Comparison of ENCODE assay signal across 8 mouse cellular contexts in the genomic region with DNA sequence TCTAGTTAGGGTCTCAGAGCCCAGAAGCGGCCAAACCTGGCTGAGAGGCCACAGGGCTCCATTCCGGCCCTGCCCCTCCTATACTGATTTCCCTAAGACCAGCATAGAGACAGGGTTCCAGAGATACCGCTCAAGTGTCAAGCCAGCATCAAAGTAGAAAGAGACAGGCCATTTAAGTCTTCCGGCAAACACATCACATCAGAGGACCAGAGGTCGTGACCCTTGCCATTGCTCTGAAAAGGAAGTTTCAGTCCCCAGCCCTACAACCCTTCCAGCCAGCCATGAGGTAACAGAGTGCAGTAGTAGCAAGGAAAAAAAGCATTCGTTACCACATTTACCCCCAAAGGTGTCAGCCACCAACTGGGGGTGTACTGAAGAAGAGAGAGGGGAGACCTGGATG. TPM values are rescaled to one million over a fixed set of nuclear protein-coding genes. Genes with fewer than 3 reads are reported as not detected.
DNase-seq lines count a peak whose midpoint lies in the region; ATAC-seq and TF ChIP-seq lines count a peak whose summit lies in the region.

No protein-coding gene starts in this region.

- no peaks in the 10 kb centered on the region for H3K27me3 ChIP-seq in hindbrain, embryonic 10.5 days (ENCODE audit: insufficient read depth, poor library complexity, severe bottlenecking)
- no peaks in the 10 kb centered on the region for H3K27me3 ChIP-seq in hindbrain, postnatal 0 days (ENCODE audit: insufficient read depth, low read length)
- H3K27me3 ChIP-seq in E14TG2a.4 (ENCODE audit: insufficient read depth, low read length): peaks cover 7% of the 10 kb centered on the region
- peaks cover 14% of the 10 kb centered on the region; the same call in 1 of the 2 replicates for H3K27me3 ChIP-seq in embryonic facial prominence, embryonic 10.5 days (replicated peaks; ENCODE audit: low read depth, poor library complexity, severe bottlenecking)
- H3K27me3 ChIP-seq in limb, embryonic 12.5 days: no peaks in the 10 kb centered on the region

- no peak overlapping the region for H3K4me2 ChIP-seq in hindbrain, postnatal 0 days (ENCODE audit: low read depth, low read length)
- H3K4me2 ChIP-seq in limb, embryonic 12.5 days: peak overlapping the region; percentile 82

- no peak for TF ChIP-seq CTCF in hindbrain, postnatal 0 days (IDR thresholded peaks at IDR 0.05; ENCODE audit: low read depth)
- TF ChIP-seq CTCF in E14TG2a.4 (conservative IDR thresholded peaks at IDR 0.05; ENCODE audit: low read length): no peak

- H3K4me3 ChIP-seq in hindbrain, embryonic 10.5 days: peak overlapping the region; percentile 95
- no peak overlapping the region for H3K4me3 ChIP-seq in hindbrain, postnatal 0 days (ENCODE audit: low read length)
- peak overlapping the region; percentile 93 for H3K4me3 ChIP-seq in E14TG2a.4 (replicated peaks; ENCODE audit: low read length)
- H3K4me3 ChIP-seq in embryonic facial prominence, embryonic 10.5 days: peak overlapping the region; percentile 84
- no peak overlapping the region for H3K4me3 ChIP-seq in limb, embryonic 12.5 days (replicated peaks)

- peak overlapping the region; percentile 70 for H3K27ac ChIP-seq in hindbrain, embryonic 10.5 days
- H3K27ac ChIP-seq in hindbrain, postnatal 0 days: no peak overlapping the region
- 0 out of 2 replicates have a peak overlapping the region, but pooled peaks have one; percentile 35 for H3K27ac ChIP-seq in embryonic facial prominence, embryonic 10.5 days (replicated peaks)
- no peak overlapping the region for H3K27ac ChIP-seq in limb, embryonic 12.5 days

- ATAC-seq in hindbrain, postnatal 0 days: no peak
- no peak for ATAC-seq in limb, embryonic 12.5 days (ENCODE audit: insufficient number of reproducible peaks, insufficient read depth, low FRiP score, low TSS enrichment, low read depth)
- no peak for ATAC-seq in megakaryocyte, adult 5-6 weeks (ENCODE audit: poor library complexity, severe bottlenecking)

- WGBS in hindbrain, embryonic 10.5 days: 10% methylated on average over 6 of the region's 6 CpGs
- WGBS in hindbrain, postnatal 0 days: 39% methylated on average over 6 of the region's 6 CpGs
- WGBS in embryonic facial prominence, embryonic 10.5 days: 14% methylated on average over 6 of the region's 6 CpGs
- 38% methylated on average over 6 of the region's 6 CpGs for WGBS in limb, embryonic 12.5 days

- peaks cover 88% of the 10 kb centered on the region for H3K4me1 ChIP-seq in hindbrain, embryonic 10.5 days (replicated peaks)
- H3K4me1 ChIP-seq in hindbrain, postnatal 0 days (ENCODE audit: insufficient read depth, low read length): peaks cover 31% of the 10 kb centered on the region
- H3K4me1 ChIP-seq in E14TG2a.4 (replicated peaks; ENCODE audit: low read depth, low read length): peaks cover 83% of the 10 kb centered on the region
- H3K4me1 ChIP-seq in embryonic facial prominence, embryonic 10.5 days: peaks cover 83% of the 10 kb centered on the region
- peaks cover 63% of the 10 kb centered on the region for H3K4me1 ChIP-seq in limb, embryonic 12.5 days (replicated peaks)

- peaks cover 60% of the 10 kb centered on the region for H3K36me3 ChIP-seq in hindbrain, embryonic 10.5 days
- 0 out of 2 replicates have a peak, but pooled peaks cover 5% of the 10 kb centered on the region for H3K36me3 ChIP-seq in hindbrain, postnatal 0 days (ENCODE audit: insufficient read depth, low read length)
- peaks cover 61% of the 10 kb centered on the region for H3K36me3 ChIP-seq in E14TG2a.4 (ENCODE audit: insufficient read depth, low read length)
- H3K36me3 ChIP-seq in embryonic facial prominence, embryonic 10.5 days (replicated peaks): peaks cover 57% of the 10 kb centered on the region
- H3K36me3 ChIP-seq in limb, embryonic 12.5 days: peaks cover 58% of the 10 kb centered on the region

- H3K9me3 ChIP-seq in hindbrain, embryonic 10.5 days: no peaks in the 10 kb centered on the region
- no peaks in the 10 kb centered on the region for H3K9me3 ChIP-seq in hindbrain, postnatal 0 days (ENCODE audit: low read length)
- H3K9me3 ChIP-seq in E14TG2a.4 (ENCODE audit: low read length): no peaks in the 10 kb centered on the region
- no peaks in the 10 kb centered on the region for H3K9me3 ChIP-seq in embryonic facial prominence, embryonic 10.5 days
- H3K9me3 ChIP-seq in limb, embryonic 12.5 days: no peaks in the 10 kb centered on the region

- H3K9ac ChIP-seq in hindbrain, postnatal 0 days (replicated peaks; ENCODE audit: low read length): no peak overlapping the region
- H3K9ac ChIP-seq in limb, embryonic 12.5 days (replicated peaks): no peak overlapping the region

- no peak for DNase-seq in hindbrain, embryonic 10.5 days (ENCODE audit: low spot score)
- no peak for DNase-seq in hindbrain, postnatal 0 days (ENCODE audit: low spot score)
- DNase-seq in embryonic facial prominence, embryonic 10.5 days (ENCODE audit: low spot score): no peak
- DNase-seq in spleen, postnatal 36 days (ENCODE audit: low spot score in 2 of 2): no peak
- DNase-seq in retina, postnatal 1 day: no peak

RNA-seq across cellular contexts. Expression of gene Agrn, which starts 2.9 kb away (rescaled TPM):
- polyA plus RNA-seq in hindbrain, embryonic 10.5 days (2016; fragmentation: Nextera tagmentation; extraction: Ambion mirVana): 72.6 and 85.8 TPM in 2 replicates
- total RNA-seq in hindbrain, postnatal 0 days (2014; rRNA removed): 273 and 295 TPM in 2 replicates
- 58.6 and 63.0 TPM in 2 replicates for polyA plus RNA-seq in hindbrain, postnatal 0 days (2015; fragmentation: Nextera tagmentation; extraction: Ambion mirVana)
- polyA plus RNA-seq in embryonic facial prominence, embryonic 10.5 days (2016; fragmentation: Nextera tagmentation; extraction: Ambion mirVana): 59.0 and 61.7 TPM in 2 replicates
- 78.4 and 84.1 TPM in 2 replicates for polyA plus RNA-seq in limb, embryonic 12.5 days (2016; fragmentation: Nextera tagmentation; extraction: Ambion mirVana)
- 2.9 and 4.2 TPM in 2 replicates for total RNA-seq in megakaryocyte, adult 5-6 weeks (2015)
- total RNA-seq in megakaryocyte, adult 5-6 weeks (2017): 1.8 and 2.9 TPM in 2 replicates

RNA-seq across cellular contexts. Expression of gene Isg15, which starts 6.3 kb away (rescaled TPM):
- polyA plus RNA-seq in hindbrain, embryonic 10.5 days (2016; fragmentation: Nextera tagmentation; extraction: Ambion mirVana): 0.50 TPM in 1 of 2 replicates, not detected in the other
- 1.6 and 3.2 TPM in 2 replicates for total RNA-seq in hindbrain, postnatal 0 days (2014; rRNA removed)
- 4.5 and 5.2 TPM in 2 replicates for polyA plus RNA-seq in hindbrain, postnatal 0 days (2015; fragmentation: Nextera tagmentation; extraction: Ambion mirVana)
- polyA plus RNA-seq in embryonic facial prominence, embryonic 10.5 days (2016; fragmentation: Nextera tagmentation; extraction: Ambion mirVana): 0.34 and 0.47 TPM in 2 replicates
- 0.40 and 0.95 TPM in 2 replicates for polyA plus RNA-seq in limb, embryonic 12.5 days (2016; fragmentation: Nextera tagmentation; extraction: Ambion mirVana)
- 6.3 and 6.4 TPM in 2 replicates for total RNA-seq in megakaryocyte, adult 5-6 weeks (2015)
- 5.4 and 7.2 TPM in 2 replicates for total RNA-seq in megakaryocyte, adult 5-6 weeks (2017)

RNA-seq across cellular contexts. Expression of gene AW011738, which starts 8.8 kb away (rescaled TPM):
- 4.3 and 7.0 TPM in 2 replicates for polyA plus RNA-seq in hindbrain, embryonic 10.5 days (2016; fragmentation: Nextera tagmentation; extraction: Ambion mirVana)
- 4.6 and 5.0 TPM in 2 replicates for total RNA-seq in hindbrain, postnatal 0 days (2014; rRNA removed)
- polyA plus RNA-seq in hindbrain, postnatal 0 days (2015; fragmentation: Nextera tagmentation; extraction: Ambion mirVana): 3.7 and 4.0 TPM in 2 replicates
- 2.2 and 2.7 TPM in 2 replicates for polyA plus RNA-seq in embryonic facial prominence, embryonic 10.5 days (2016; fragmentation: Nextera tagmentation; extraction: Ambion mirVana)
- polyA plus RNA-seq in limb, embryonic 12.5 days (2016; fragmentation: Nextera tagmentation; extraction: Ambion mirVana): 1.8 TPM in 2 replicates
- 0.11 and 0.42 TPM in 2 replicates for total RNA-seq in megakaryocyte, adult 5-6 weeks (2015)
- 0.49 and 0.66 TPM in 2 replicates for total RNA-seq in megakaryocyte, adult 5-6 weeks (2017)

RNA-seq across cellular contexts. Expression of gene Perm1, which starts 21.3 kb away (rescaled TPM):
- 1.2 and 1.8 TPM in 2 replicates for polyA plus RNA-seq in hindbrain, embryonic 10.5 days (2016; fragmentation: Nextera tagmentation; extraction: Ambion mirVana)
- 1.6 and 1.7 TPM in 2 replicates for total RNA-seq in hindbrain, postnatal 0 days (2014; rRNA removed)
- polyA plus RNA-seq in hindbrain, postnatal 0 days (2015; fragmentation: Nextera tagmentation; extraction: Ambion mirVana): 1.2 and 1.3 TPM in 2 replicates
- 0.60 and 0.65 TPM in 2 replicates for polyA plus RNA-seq in embryonic facial prominence, embryonic 10.5 days (2016; fragmentation: Nextera tagmentation; extraction: Ambion mirVana)
- 0.45 and 0.66 TPM in 2 replicates for polyA plus RNA-seq in limb, embryonic 12.5 days (2016; fragmentation: Nextera tagmentation; extraction: Ambion mirVana)
- total RNA-seq in megakaryocyte, adult 5-6 weeks (2015): 0.11 TPM in 1 of 2 replicates, not detected in the other
- not detected in 2 replicates for total RNA-seq in megakaryocyte, adult 5-6 weeks (2017)

RNA-seq across cellular contexts. Expression of gene Plekhn1, which starts 40.3 kb away (rescaled TPM):
- 22.3 and 23.0 TPM in 2 replicates for polyA plus RNA-seq in hindbrain, embryonic 10.5 days (2016; fragmentation: Nextera tagmentation; extraction: Ambion mirVana)
- total RNA-seq in hindbrain, postnatal 0 days (2014; rRNA removed): 52.9 and 55.3 TPM in 2 replicates
- polyA plus RNA-seq in hindbrain, postnatal 0 days (2015; fragmentation: Nextera tagmentation; extraction: Ambion mirVana): 19.6 and 19.7 TPM in 2 replicates
- 22.5 and 23.9 TPM in 2 replicates for polyA plus RNA-seq in embryonic facial prominence, embryonic 10.5 days (2016; fragmentation: Nextera tagmentation; extraction: Ambion mirVana)
- polyA plus RNA-seq in limb, embryonic 12.5 days (2016; fragmentation: Nextera tagmentation; extraction: Ambion mirVana): 29.2 and 32.8 TPM in 2 replicates
- total RNA-seq in megakaryocyte, adult 5-6 weeks (2015): 8.5 and 10.5 TPM in 2 replicates
- 11.2 and 14.1 TPM in 2 replicates for total RNA-seq in megakaryocyte, adult 5-6 weeks (2017)

Comparison
In these comparisons a context has a peak if more than half of its experiments do, and no peak if none do; other contexts are left out.
1. H3K27ac ChIP-seq: peak in hindbrain, embryonic 10.5 days (single experiment) and embryonic facial prominence, embryonic 10.5 days (single experiment); none in hindbrain, postnatal 0 days (single experiment) and limb, embryonic 12.5 days (single experiment).
2. H3K4me3 ChIP-seq: peak in hindbrain, embryonic 10.5 days (single experiment), E14TG2a.4 (single experiment) and embryonic facial prominence, embryonic 10.5 days (single experiment); none in hindbrain, postnatal 0 days (single experiment) and limb, embryonic 12.5 days (single experiment).